Mouse (Mus musculus) mouse trophoblast stem cell (cell line): ENCODE data around the gene Rabl2.

Experiments
- in situ Hi-C, 2 experiments: fragments of 300-500 bp; cut with MseI, MboI; formaldehyde crosslinking; loops; 2 replicates in 1 of 2; 3 replicates in 1 of 2; pipeline ENCODE4 v1.15.1; 2025

Rabl2 gene

DNA sequence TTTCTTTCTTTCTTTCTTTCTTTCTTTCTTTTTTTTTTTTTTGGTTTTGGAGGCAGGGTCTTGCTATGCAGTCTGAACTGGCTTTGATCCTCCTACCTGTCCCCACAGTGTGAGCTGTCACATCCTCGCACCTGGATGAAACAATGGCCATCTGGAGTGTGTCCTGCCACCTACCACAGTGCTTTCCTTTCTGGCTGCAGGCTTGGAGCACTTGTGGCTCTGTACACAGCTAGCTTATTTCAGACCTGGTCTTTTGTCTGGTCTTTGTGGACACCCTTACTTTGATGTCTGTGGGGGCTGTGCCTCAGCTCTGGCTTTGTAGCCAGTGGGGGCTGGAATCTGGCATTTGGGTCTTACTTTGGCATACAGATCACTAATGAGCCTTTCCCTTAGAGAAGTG is 40.0 kb downstream of the Rabl2 start:
- in situ Hi-C loops = no loop called here

DNA sequence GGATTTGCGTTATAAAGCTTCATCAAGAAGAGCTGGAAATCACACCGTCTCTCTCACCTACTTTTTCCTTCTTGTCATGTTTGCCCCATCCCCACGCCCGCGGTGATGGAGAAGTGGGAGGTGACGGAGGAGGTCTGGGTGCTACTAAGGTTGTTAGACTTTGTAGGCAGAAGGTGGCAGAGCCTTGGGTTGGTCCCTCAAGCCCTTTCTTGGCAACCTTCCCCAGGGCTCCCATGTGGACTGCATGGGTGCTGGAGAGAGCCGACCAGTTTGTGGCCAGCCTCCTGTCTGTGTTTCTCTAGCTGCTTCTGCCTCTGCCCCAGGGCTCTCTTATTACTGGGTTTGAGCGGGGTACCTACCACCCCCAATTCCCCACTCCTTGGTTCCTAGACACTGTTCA is 41.2 kb downstream of the Rabl2 start:
- in situ Hi-C loops = no loop called here

DNA sequence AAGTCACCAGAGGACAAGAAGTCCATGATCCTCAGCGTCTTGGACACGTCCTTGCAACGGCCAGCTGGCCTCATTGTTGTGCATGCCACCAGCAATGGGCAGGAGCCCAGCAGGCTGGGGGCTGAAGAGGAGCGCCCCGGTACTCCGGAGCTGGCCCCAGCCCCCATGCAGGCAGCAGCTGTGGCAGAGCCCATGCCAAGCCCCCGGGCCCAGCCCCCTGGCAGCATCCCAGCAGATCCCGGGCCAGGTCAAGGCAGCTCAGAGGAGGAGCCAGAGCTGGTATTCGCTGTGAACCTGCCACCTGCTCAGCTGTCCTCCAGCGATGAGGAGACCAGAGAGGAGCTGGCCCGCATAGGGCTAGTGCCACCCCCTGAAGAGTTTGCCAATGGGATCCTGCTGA is 42.9 kb downstream of the Rabl2 start:
- in situ Hi-C loops = no loop called here

DNA sequence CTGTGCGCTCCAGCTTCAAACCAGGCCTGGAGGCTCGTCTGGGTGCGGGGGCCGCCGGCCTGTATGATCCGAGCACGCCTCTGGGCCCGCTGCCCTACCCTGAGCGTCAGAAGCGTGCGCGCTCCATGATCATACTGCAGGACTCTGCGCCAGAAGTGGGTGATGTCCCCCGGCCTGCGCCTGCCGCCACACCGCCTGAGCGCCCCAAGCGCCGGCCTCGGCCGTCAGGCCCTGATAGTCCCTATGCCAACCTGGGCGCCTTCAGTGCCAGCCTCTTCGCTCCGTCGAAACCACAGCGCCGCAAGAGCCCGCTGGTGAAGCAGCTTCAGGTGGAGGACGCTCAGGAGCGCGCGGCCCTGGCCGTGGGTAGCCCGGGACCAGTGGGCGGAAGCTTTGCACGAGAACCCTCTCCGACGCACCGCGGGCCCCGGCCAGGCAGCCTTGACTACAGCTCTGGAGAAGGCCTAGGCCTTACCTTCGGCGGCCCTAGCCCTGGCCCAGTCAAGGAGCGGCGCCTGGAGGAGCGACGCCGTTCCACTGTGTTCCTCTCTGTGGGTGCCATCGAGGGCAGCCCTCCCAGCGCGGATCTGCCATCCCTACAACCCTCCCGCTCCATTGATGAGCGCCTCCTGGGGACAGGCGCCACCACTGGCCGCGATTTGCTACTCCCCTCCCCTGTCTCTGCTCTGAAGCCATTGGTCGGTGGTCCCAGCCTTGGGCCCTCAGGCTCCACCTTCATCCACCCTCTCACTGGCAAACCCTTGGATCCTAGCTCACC is 43.7 kb downstream of the Rabl2 start:
- in situ Hi-C loops = no loop called here

DNA sequence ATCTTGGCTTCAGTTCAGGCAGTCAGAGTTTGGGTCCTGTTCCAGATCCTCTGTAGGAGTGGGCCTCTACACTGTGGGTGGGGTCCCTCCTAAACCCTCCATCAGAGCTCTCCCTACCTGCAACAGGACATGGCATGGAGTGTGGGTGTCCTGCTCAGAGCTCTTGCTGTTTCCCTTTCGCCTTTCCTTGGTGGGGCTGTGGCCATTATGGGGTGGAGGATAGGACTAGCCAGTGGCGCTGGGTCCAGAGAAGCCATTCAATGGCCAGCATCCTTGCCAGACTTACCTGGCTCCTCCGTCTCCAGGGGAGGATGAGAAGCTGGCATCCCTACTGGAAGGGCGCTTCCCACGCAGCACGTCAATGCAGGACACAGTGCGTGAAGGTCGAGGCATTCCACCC is 44.4 kb downstream of the Rabl2 start:
- in situ Hi-C loops = no loop called here

DNA sequence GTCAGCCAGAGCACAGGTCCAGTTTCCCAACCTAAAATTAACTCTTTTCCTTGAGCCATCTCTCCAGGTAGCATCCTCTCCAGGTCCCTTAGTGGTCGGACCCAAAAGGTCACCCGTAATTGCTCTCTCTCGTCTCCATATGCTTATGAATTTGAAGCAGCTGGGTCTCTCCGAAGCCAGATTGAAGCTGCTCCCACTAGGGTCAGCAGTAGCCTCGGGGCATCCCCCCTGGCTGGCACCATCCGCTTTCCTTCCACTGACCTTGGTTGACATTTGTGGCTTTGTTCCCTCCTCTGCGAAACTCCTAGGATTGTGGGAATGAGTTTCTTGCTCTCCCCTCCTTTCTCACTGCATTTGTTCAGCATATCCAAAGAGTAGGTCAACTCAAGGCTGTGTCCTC is 47.6 kb downstream of the Rabl2 start:
- in situ Hi-C loops = no loop called here

DNA sequence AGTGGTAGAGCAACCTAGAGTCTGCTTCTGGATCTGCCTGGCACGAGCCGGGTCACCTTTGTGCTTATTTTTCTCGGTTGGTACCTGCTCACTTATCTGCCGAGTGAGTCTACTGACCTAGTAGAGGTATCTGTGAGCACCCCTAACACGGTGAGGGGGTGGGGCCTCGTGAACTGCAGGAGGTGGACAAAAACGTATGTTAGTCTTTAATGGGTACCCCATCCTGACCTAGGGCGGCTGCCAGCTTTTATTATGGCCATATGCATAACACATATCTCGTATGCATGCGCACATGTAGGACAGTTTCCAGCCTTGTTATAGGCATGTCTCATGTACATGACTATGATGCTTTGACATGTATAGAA is 57.9 kb downstream of the Rabl2 start:
- in situ Hi-C loops = no loop called here

DNA sequence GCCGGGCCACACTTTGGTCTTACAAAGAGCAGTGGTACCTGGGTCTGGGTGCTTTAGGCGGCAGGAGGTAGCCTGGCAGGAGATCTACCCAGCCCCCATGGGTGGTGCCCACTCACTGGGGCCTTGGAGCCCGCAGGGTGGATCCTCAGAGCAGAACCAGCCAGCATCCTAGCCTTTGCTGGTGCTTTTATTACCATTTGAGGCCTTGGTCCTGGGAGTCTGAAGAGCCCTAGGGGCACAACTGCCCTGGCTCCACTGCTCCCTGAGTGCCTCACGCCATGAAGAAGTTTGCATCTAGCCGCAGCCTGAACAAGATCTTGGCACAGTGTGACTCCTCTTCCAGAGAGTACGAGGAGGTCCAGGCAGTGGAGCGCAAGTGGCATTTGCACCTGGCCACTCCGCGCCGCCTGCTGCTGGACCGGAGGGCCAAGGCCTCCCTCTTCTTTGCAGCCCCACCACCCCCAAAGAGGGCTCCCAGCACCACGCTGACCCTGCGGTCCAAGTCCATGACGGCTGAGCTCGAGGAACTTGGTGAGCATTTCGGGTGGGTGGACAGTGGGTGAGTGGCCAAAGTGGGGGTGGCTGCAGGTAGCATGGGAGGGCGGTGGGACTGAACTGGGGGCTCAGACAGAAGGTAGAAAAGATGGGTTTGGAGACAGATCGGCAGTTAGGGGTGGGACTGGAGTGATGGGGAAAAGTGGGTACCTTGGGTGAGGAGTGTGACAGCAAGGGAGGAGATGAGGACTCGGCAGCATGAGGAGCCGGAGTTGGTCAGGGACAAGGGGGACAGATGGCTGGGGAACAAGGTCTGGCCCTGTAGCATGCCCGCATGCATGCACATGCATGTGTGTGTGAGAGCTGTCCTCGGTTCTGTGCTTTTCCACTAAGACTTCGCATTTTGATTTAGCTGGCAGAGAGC is 58.5 kb downstream of the Rabl2 start:
- in situ Hi-C loops = no loop called here
